Mouse (Mus musculus) cerebellum, adult (tissue): ENCODE data around the gene Jhy.

Source experiments
- ATAC-seq: cut with Nextera tagmentation; 2 replicates; pipeline ENCODE4 v1.9.2; 2017; ENCODE audit warnings: mild to moderate bottlenecking, moderate library complexity, mixed read lengths; ENCODE audit not compliant: insufficient number of reproducible peaks, low FRiP score, low TSS enrichment

The Jhy gene

GRCm38 (mm10) chr9:40933323-40933722, 30.6 kb downstream of the Jhy start:
- no peak for ATAC-seq

GRCm38 (mm10) chr9:40927351-40927980, 36.5 kb downstream of the Jhy start:
- ATAC-seq = no peak

DNA sequence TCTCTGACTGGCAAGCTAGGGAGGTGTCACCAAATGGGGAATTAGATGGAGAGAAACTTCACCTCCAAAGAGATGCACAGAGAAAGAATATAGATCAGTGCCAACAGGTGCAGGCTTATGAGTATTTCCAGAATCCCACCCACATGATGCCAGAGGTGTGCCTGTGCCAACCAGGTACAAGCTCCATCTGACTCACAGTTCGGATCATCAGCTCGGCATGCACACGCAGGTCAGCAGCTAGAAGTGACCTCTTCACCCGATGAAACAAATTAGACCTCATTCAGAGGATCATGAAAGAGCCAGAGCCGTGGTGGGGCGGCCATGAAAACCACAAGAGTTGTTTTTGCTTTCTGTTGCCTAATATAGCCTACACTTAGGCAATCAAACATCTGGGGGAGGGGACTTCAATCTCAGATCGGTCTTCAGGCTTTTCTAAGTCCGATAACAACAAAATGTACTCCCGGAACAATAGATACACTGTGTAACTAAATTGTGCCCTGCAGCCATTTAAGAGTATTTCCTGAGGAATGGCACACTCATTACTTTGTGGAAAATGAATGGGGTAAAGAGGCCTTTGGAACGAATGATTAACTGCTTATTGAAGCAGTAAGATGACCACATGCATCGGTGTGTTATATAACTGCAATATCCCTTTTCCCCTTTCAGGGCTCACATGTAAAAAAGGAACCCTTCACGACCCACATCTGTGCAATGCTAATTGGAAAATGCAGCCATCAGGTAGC, 45.9 kb downstream of the Jhy start:
- no peak for ATAC-seq

GRCm38 (mm10) chr9:40908915-40909314, 55.0 kb downstream of the Jhy start:
- ATAC-seq = no peak

DNA sequence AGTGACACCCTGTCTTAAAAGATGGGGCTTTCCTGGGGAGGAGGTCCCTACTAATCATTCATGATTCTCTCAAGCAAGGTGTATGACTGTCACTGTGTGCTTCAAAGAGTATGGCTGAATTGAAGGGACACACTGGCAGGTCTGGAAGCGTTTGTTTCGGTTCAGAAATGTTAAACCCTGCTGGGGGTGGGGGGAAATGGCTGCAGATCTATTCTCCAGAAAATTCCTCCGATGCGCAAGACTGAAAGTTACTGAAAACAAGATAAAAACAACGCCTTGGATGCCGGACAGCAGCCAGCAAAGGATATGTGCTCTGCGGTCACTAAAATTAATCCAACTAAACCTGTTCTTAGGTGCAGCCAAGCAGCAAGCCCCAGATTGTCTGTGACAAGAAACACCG, 55.5 kb downstream of the Jhy start:
- ATAC-seq = no peak

DNA sequence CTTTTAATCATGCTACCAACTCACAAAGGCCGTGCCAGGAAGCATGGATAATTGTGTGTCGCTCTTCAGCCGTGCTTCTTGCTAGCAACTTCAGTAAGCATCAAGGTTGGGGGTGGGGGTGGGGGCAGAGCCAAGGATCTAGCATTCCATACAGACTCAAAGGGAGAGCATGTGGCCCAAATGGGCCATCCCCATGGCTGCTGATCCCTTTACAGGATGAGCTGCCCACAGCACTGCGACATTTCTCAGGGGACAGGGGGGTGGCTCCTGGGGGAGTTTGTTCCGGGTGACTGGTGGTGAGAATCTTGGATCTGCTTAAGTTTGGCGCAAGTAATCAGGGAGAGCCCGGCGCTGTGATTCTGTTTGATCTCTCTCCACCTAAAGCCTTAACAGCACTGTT, 56.5 kb downstream of the Jhy start:
- ATAC-seq = no peak

DNA sequence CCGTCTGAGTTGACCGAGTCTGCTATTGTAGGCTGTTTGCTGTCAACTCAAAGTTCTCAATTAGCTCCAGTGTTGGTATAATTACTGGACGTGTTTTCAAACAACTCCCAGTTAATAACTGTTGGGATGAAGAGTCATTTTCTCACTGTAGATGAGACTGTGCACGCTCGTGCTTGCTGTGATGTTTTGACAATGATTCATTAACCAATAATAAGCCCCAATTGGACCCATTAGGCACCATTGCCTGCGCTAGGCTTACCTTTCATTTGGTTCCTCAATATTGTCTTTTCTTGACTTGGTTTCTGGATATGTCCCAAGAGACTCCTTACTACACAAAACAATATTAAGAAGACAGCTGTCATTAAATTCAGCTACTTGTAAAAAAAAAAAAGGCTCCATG, 71.5 kb downstream of the Jhy start:
- no peak for ATAC-seq

DNA sequence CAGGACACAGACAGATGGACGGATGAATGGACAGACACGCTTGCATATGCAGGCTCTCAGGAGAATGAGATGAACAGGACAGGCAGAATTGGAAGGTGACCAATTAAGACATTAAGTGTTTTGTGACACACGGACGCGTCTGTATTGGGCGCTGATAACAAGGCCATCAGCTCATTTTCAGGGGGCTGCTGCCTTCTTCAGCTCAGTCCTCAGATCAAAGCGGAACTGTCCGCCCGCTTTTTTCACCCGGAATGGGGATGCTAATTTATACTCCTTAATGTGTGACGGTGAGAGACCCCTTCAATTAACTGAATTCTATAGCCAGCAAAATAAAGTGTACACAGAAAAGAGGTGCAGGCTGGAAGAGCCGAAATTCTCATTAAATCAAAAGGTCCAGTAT, 74.5 kb downstream of the Jhy start:
- no peak for ATAC-seq

- no peak for ATAC-seq
Measured at GRCm38 (mm10) chr9:40885669-40886068, 78.2 kb downstream of the Jhy start.

GRCm38 (mm10) chr9:40878998-40879397, 84.9 kb downstream of the Jhy start:
- ATAC-seq = no peak

GRCm38 (mm10) chr9:40878291-40878945, 85.5 kb downstream of the Jhy start:
- no peak for ATAC-seq

DNA sequence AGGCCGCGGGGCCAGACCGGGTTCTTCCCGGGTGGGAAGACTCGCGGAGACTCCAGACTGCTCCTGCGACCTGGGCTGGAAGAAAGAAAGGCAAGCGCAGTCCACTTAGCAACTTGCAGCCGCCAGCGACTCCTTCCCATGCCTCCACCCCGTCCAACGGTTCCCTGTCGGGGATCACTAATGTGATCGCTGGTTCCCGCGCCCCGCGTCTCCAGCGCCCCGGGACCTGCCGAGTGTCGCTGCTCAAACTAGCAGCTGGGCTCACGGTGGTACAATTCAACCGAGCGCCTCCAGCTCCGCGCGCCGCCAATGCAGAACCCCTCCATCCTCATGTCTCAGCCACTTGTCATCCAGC, 86.1 kb downstream of the Jhy start:
- ATAC-seq = no peak

DNA sequence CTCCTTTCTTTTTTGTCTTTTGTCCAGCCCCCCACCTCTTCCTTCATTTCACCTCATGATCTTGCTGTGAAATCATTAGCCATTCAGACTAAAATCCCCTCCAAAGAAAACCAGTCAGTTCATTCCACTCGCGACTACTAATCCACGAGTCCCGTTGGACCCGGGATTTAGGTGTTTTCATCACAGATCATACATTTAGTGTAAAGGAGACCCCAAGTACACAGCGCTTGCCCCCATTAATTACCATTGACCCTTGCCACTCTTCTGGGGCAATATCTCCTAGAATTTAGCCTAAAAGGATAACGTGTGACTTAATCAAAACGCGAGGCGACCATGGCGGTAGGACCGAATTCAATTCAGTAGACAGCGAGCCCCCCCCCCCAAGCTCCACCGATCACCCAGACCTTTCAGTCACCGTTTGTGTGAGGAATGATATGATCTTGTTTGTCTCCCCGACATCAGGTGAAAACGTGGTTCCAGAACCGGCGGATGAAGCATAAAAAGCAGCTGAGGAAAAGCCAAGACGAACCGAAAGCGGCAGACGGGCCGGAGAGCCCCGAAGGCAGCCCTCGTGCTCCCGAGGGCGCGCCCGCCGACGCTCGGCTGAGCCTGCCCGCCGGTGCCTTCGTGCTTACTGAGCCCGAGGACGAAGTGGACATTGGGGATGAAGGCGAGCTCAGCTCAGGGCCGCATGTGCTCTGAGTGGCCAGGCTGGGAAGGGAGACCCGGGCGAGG, 86.6 kb downstream of the Jhy start:
- ATAC-seq = no peak

DNA sequence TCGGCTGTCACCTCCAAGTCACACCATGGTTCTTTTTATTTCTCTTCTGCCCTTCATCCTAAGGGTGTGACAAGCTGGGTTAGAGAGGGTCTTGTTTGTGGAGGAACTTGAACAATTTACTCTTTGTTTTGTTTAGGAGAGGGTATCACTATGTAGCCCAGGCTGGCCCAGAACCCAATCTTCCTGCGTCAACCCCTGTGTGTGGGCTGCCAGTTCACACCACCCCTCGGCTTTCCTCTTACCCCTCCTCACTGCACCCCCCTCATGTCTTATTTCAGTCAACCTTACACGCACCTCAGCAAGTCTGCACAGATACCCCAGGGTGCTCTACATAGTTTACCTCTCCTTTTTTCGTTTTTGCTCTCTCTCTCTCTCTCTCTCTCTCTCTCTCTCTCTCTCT, 87.2 kb downstream of the Jhy start:
- no peak for ATAC-seq

DNA sequence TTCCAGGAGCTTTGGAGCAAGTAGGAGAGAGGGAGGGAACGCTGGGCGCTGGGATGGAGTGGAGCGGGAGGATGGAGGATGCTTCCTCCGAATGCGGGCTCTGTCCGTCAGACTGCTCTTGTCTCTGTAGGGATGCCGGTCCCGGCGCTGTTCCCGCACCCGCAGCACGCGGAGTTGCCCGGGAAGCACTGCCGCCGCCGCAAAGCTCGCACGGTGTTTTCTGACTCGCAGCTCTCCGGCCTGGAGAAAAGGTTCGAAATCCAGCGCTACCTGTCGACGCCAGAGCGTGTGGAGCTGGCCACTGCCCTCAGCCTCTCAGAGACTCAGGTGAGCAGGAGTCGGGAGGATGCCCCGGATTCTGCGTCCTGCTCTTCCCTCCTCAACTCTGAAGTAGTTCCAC, 87.8 kb downstream of the Jhy start:
- no peak for ATAC-seq

GRCm38 (mm10) chr9:40875431-40875830, 88.5 kb downstream of the Jhy start:
- no peak for ATAC-seq

GRCm38 (mm10) chr9:40874961-40875360, 89.0 kb downstream of the Jhy start:
- no peak for ATAC-seq

- no peak for ATAC-seq
Measured at GRCm38 (mm10) chr9:40873556-40874470, 90.1 kb downstream of the Jhy start, which contains the start of gene Bsx. TSS of gene Bsx (plus strand) at chr9:40874127.

DNA sequence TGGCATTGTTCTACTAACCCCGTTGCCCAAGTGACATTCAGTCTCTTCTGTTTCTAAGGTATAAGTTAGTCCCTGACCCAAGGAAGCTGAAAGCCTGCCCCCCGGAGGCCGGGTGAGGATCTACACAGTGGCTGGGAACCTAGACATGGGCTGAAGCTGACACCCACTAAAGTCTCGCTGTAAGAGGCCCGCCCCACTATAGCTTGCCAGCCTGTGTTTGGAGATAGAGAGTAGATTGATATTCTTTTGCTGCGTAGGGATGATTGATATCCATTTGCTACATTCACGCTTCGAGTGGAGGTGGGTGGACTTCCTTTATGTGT, 91.8 kb downstream of the Jhy start:
- no peak for ATAC-seq
